Mouse (Mus musculus) liver, embryonic 15.5 days (tissue): ENCODE measurements around the gene Epha6. TPM values are rescaled to one million over a fixed set of nuclear protein-coding genes. Genes with fewer than 3 reads are reported as not detected.

Source experiments
- ATAC-seq: fragments of 200-750 bp; cut with Nextera tagmentation; 2 replicates; pipeline ENCODE4 v1.8.0; 2017; ENCODE audit warnings: moderate number of reproducible peaks, mild to moderate bottlenecking, moderate library complexity; ENCODE audit not compliant: insufficient read depth
- H3K27ac ChIP-seq: fragments of 300-500 bp; sonication (generic); replicated peaks from 2 replicates; pipeline ENCODE4 v1.5.1; 2015; ENCODE audit warnings: mild to moderate bottlenecking, inconsistent platforms
- H3K27me3 ChIP-seq: fragments of 300-500 bp; sonication (generic); 2 replicates; pipeline ENCODE4 v1.6.1; 2015; ENCODE audit warnings: mild to moderate bottlenecking, inconsistent platforms
- H3K36me3 ChIP-seq: fragments of 300-500 bp; sonication (generic); replicated peaks from 2 replicates; pipeline ENCODE4 v1.6.1; 2015; ENCODE audit warnings: moderate library complexity, mild to moderate bottlenecking, inconsistent platforms
- H3K4me1 ChIP-seq: fragments of 300-500 bp; sonication (generic); replicated peaks from 2 replicates; pipeline ENCODE4 v1.6.1; 2015; ENCODE audit warnings: inconsistent platforms
- H3K4me2 ChIP-seq: fragments of 300-500 bp; sonication (generic); 2 replicates; pipeline ENCODE4 v1.6.1; 2015; ENCODE audit warnings: moderate library complexity, mild to moderate bottlenecking, inconsistent platforms
- H3K4me3 ChIP-seq: fragments of 300-500 bp; sonication (generic); replicated peaks from 2 replicates; pipeline ENCODE4 v1.5.1; 2015; ENCODE audit warnings: mild to moderate bottlenecking, inconsistent platforms
- H3K9ac ChIP-seq: fragments of 300-500 bp; sonication (generic); 2 replicates; pipeline ENCODE4 v1.6.1; 2015; ENCODE audit warnings: moderate library complexity, mild to moderate bottlenecking, inconsistent platforms
- H3K9me3 ChIP-seq: fragments of 300-500 bp; sonication (generic); replicated peaks from 2 replicates; pipeline ENCODE4 v1.6.1; 2016; ENCODE audit warnings: inconsistent platforms
- WGBS: fragments of 180-500 bp; shearing (Covaris S2); methylation state at CpG from one replicate; pipeline ENCODE4 v1.1.7; 2015; ENCODE audit warnings: mixed read lengths; ENCODE audit not compliant: insufficient replicate concordance; 5-methylcytosine and 5-hydroxymethylcytosine counted together
- polyA plus RNA-seq: library from polyadenylated mRNA; unstranded; fragments of >200 nt; fragmentation: Nextera tagmentation; extraction: Ambion mirVana; gene quantifications from 2 replicates; pipeline ENCODE4 v1.2.1, GENCODE M21; 2015

The Epha6 gene
- polyA plus RNA-seq, 1 experiment from 2014 or later: not detected

GRCm38 (mm10) chr16:59769936-59770335 lies 835.4 kb downstream of the Epha6 start:
- H3K9me3 ChIP-seq: no peaks in the 10 kb centered on the region
- WGBS: 58% methylated on average over 7 of the region's 7 CpGs

GRCm38 (mm10) chr16:59760875-59761274 lies 844.5 kb downstream of the Epha6 start:
- 49% methylated on average over 4 of the region's 4 CpGs for WGBS
- Histone ChIP-seq H3K36me3 (no peaks in the 10 kb centered on the region), H3K27ac (no peak overlapping the region), H3K9ac (no peak overlapping the region), H3K4me1 (no peaks in the 10 kb centered on the region), H3K9me3 (no peaks in the 10 kb centered on the region), H3K4me2 (no peak overlapping the region), H3K27me3 (no peaks in the 10 kb centered on the region), H3K4me3 (no peak overlapping the region)
- no peak for ATAC-seq

More at GRCm38 (mm10) chr16:59769936-59770335, 835.4 kb downstream of the Epha6 start:
- H3K4me2 ChIP-seq: no peak overlapping the region
- no peak overlapping the region for H3K4me3 ChIP-seq
- no peaks in the 10 kb centered on the region for H3K36me3 ChIP-seq
- no peaks in the 10 kb centered on the region for H3K27me3 ChIP-seq
- ATAC-seq: no peak
- no peak overlapping the region for H3K9ac ChIP-seq
- no peaks in the 10 kb centered on the region for H3K4me1 ChIP-seq
- H3K27ac ChIP-seq: no peak overlapping the region

DNA sequence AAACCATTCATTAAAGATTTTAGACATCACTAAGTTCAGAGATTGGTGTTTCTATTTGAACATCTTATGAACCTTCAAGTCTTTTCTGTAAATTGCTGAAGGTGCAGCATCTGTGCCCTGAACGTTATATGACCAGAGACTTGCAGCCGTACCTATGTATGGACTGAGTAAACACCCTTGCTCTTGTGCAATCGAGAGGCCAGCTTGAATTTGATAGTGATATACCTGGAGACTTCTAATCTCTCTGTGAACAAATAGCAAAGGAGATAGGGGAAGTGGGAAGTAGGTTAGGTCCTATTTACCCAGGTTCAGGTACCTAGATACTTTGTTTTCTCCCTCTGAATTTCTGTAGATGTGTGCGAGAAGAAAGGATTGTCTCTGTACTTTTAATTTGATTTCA lies 854.4 kb downstream of the Epha6 start:
- H3K9ac ChIP-seq: no peak overlapping the region
- WGBS: 56% methylated on average over 4 of the region's 4 CpGs
- no peaks in the 10 kb centered on the region for H3K4me1 ChIP-seq
- no peak overlapping the region for H3K4me3 ChIP-seq
- no peak for ATAC-seq
- no peak overlapping the region for H3K27ac ChIP-seq
- no peaks in the 10 kb centered on the region for H3K9me3 ChIP-seq
- no peak overlapping the region for H3K4me2 ChIP-seq
- H3K36me3 ChIP-seq: no peaks in the 10 kb centered on the region
- no peaks in the 10 kb centered on the region for H3K27me3 ChIP-seq

- no peaks in the 10 kb centered on the region for H3K9me3 ChIP-seq
- no peaks in the 10 kb centered on the region for H3K4me1 ChIP-seq
- H3K4me3 ChIP-seq: no peak overlapping the region
- no peak overlapping the region for H3K4me2 ChIP-seq
- H3K9ac ChIP-seq: no peak overlapping the region
- 58% methylated on average over 1 of the region's 1 CpGs for WGBS
- ATAC-seq: no peak
- no peaks in the 10 kb centered on the region for H3K27me3 ChIP-seq
- H3K36me3 ChIP-seq: no peaks in the 10 kb centered on the region
- H3K27ac ChIP-seq: no peak overlapping the region
Observed at GRCm38 (mm10) chr16:59743669-59744068, 861.7 kb downstream of the Epha6 start.

GRCm38 (mm10) chr16:59715524-59715923 lies 889.8 kb downstream of the Epha6 start:
- Histone ChIP-seq H3K4me1 (no peaks in the 10 kb centered on the region), H3K4me3 (no peak overlapping the region), H3K36me3 (no peaks in the 10 kb centered on the region), H3K27me3 (no peaks in the 10 kb centered on the region), H3K9me3 (no peaks in the 10 kb centered on the region), H3K9ac (no peak overlapping the region), H3K4me2 (no peak overlapping the region), H3K27ac (no peak overlapping the region)
- WGBS: 62% methylated on average over 4 of the region's 4 CpGs
- ATAC-seq: no peak

DNA sequence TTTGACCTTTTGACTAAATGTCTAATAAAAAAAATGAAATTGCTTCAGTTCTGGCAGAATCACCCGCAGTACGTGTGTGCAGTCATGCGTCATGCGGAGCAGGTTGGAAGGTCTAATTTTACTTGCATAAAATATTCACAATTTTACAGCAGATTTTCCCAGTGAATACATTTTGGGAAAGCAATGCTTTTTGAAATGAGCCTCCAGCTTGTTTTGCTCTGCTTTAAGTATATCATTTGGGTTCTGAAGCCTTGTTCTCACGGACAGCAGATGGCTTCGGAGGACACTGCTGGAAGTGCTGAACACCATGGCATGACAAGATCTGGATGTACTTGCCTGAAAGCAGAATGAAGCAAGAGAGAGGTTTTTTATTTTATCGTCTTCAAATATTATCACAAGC lies 912.1 kb downstream of the Epha6 start:
- Histone ChIP-seq H3K27ac (no peak overlapping the region), H3K4me3 (no peak overlapping the region), H3K9ac (no peak overlapping the region), H3K4me1 (no peaks in the 10 kb centered on the region), H3K9me3 (no peaks in the 10 kb centered on the region), H3K27me3 (no peaks in the 10 kb centered on the region), H3K36me3 (no peaks in the 10 kb centered on the region), H3K4me2 (no peak overlapping the region)
- no peak for ATAC-seq
- WGBS: 74% methylated on average over 7 of the region's 7 CpGs

GRCm38 (mm10) chr16:59689120-59689519 lies 916.2 kb downstream of the Epha6 start:
- WGBS: 60% methylated on average over 5 of the region's 5 CpGs

DNA sequence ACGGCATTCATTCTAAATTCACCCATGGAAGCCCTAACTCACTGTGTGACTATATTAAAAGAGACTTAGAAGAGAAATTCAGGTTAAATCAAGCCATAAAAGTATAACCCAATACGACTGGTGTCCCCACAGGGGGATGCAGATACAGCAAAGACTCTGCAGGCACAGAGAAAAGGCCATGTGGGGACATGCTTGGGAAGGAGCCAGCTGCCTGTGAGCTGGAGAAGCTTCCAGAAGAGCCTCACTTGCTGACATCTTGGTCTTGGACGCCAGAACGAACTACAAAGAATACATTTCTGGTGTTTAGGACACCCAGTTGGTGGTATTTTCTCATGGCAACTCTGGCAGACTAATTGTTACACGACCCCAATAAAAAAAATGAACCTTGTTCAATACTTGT lies 920.2 kb downstream of the Epha6 start:
- H3K27ac ChIP-seq: no peak overlapping the region
- H3K9me3 ChIP-seq: no peaks in the 10 kb centered on the region
- H3K9ac ChIP-seq: no peak overlapping the region
- whole genome bisulfite sequencing: 46% methylated on average over 5 of the region's 5 CpGs
- no peak overlapping the region for H3K4me2 ChIP-seq
- H3K4me1 ChIP-seq: no peaks in the 10 kb centered on the region
- H3K27me3 ChIP-seq: no peaks in the 10 kb centered on the region
- no peak overlapping the region for H3K4me3 ChIP-seq
- no peaks in the 10 kb centered on the region for H3K36me3 ChIP-seq
- no peak for ATAC-seq

More at GRCm38 (mm10) chr16:59689120-59689519, 916.2 kb downstream of the Epha6 start:
- Histone ChIP-seq H3K4me1 (no peaks in the 10 kb centered on the region), H3K36me3 (no peaks in the 10 kb centered on the region), H3K4me2 (no peak overlapping the region), H3K9me3 (no peaks in the 10 kb centered on the region), H3K9ac (no peak overlapping the region), H3K4me3 (no peak overlapping the region), H3K27ac (no peak overlapping the region), H3K27me3 (no peaks in the 10 kb centered on the region)
- ATAC-seq: no peak

GRCm38 (mm10) chr16:59683434-59683833 lies 921.9 kb downstream of the Epha6 start:
- Histone ChIP-seq H3K4me2 (no peak overlapping the region), H3K4me1 (no peaks in the 10 kb centered on the region), H3K27ac (no peak overlapping the region), H3K4me3 (no peak overlapping the region), H3K36me3 (no peaks in the 10 kb centered on the region), H3K27me3 (no peaks in the 10 kb centered on the region), H3K9me3 (no peaks in the 10 kb centered on the region), H3K9ac (no peak overlapping the region)
- ATAC-seq: no peak
- 8% methylated on average over 8 of the region's 8 CpGs for WGBS

- Histone ChIP-seq H3K9ac (no peak overlapping the region), H3K4me3 (no peak overlapping the region), H3K36me3 (no peaks in the 10 kb centered on the region), H3K27ac (no peak overlapping the region), H3K27me3 (no peaks in the 10 kb centered on the region), H3K4me2 (no peak overlapping the region), H3K4me1 (no peaks in the 10 kb centered on the region), H3K9me3 (no peaks in the 10 kb centered on the region)
- ATAC-seq: no peak
- 71% methylated on average over 8 of the region's 8 CpGs for WGBS
Observed at GRCm38 (mm10) chr16:59682216-59682891, 923.0 kb downstream of the Epha6 start.

GRCm38 (mm10) chr16:59666938-59667337 lies 938.4 kb downstream of the Epha6 start:
- WGBS: 67% methylated on average over 2 of the region's 2 CpGs
- H3K36me3 ChIP-seq: no peaks in the 10 kb centered on the region
- H3K27me3 ChIP-seq: no peaks in the 10 kb centered on the region
- no peaks in the 10 kb centered on the region for H3K9me3 ChIP-seq
- no peak overlapping the region for H3K4me2 ChIP-seq
- H3K4me1 ChIP-seq: no peaks in the 10 kb centered on the region
- H3K4me3 ChIP-seq: no peak overlapping the region
- H3K9ac ChIP-seq: no peak overlapping the region
- H3K27ac ChIP-seq: no peak overlapping the region
- ATAC-seq: no peak

DNA sequence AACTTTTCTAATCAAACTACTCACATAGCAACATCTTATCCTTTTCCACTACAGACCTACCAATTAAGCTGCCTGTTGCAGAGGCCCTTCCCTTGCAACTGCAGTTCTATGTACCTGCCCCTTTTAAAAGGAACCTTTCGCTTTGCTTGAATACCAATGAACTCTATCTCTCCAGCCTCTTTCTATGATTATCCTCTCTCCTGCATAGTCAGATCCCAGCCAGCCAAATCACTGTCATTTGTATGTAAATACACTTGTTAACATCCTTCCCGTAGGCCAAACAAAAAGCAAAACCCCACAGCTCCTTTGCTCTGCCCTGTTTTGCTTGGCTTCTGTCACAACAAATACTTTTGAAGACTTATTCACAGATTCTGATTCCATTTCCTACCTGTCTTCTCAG lies 961.6 kb downstream of the Epha6 start:
- no peak for ATAC-seq
- Histone ChIP-seq H3K9ac (no peak overlapping the region), H3K27ac (no peak overlapping the region), H3K9me3 (no peaks in the 10 kb centered on the region), H3K36me3 (no peaks in the 10 kb centered on the region), H3K4me3 (no peak overlapping the region), H3K27me3 (peaks cover 3% of the 10 kb centered on the region; the same call in 1 of the 2 replicates), H3K4me1 (peaks cover 8% of the 10 kb centered on the region), H3K4me2 (no peak overlapping the region)
- WGBS: 46% methylated on average over 2 of the region's 2 CpGs
